Mouse (Mus musculus) embryonic fibroblast, embryonic 13.5 days (primary cell): ENCODE measurements around the gene Rxrg.

Experiments used
- CTCF ChIP-seq: IDR thresholded peaks from 2 replicates; pipeline ENCODE4 v1.5.1; 2011; ENCODE audit warnings: mild to moderate bottlenecking, control low read depth, low read length, moderate library complexity, borderline replicate concordance; ENCODE audit not compliant: insufficient read depth
- POLR2A ChIP-seq: IDR thresholded peaks from 2 replicates; pipeline ENCODE4 v1.6.1; 2011; ENCODE audit warnings: low read depth, mild to moderate bottlenecking, control low read depth, low read length, moderate library complexity

DNA sequence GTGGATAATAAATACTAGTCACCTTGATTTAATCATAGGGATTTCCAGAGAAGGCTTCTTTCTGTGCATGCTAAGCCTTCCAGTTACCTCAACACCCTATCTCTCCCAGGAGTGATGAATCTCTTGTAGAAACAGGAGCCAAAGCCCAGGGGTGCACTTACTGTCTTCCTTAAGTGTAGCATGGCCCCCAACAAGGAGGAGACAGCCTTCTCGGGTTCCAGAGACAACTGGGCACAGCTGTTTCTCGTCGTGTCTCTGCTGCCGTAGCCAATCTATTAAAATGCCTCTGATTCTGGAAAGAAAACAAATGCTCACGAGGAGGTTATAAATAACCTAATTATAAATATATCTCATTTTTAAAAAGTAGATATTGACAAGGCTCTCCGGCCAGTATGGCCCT lies 48.9 kb upstream of the Rxrg start:
- no peak for TF ChIP-seq CTCF
- no peak for TF ChIP-seq POLR2A
